Mouse (Mus musculus): ENCODE measurements around the gene Olfr1261.

The Olfr1261 gene

GRCm38 (mm10) chr2:89990921-89991320 is at the start of gene Olfr1261:
Olfr1261 (plus strand) TSS chr2:89991221.
- no peak for DNase-seq (ENCODE audit: low spot score)

- no peak for DNase-seq (ENCODE audit: low spot score)
Observed at GRCm38 (mm10) chr2:89948564-89948963, 42.5 kb upstream of the Olfr1261 start, which contains the start of gene Olfr1259. Olfr1259 (minus strand) TSS chr2:89948664.

GRCm38 (mm10) chr2:89974184-89974583 is 16.8 kb upstream of the Olfr1261 start, which contains the start of gene Olfr1260:
Olfr1260 (plus strand) TSS chr2:89974340.
- no peak for DNase-seq (ENCODE audit: low spot score)

GRCm38 (mm10) chr2:89977709-89978108 is 13.3 kb upstream of the Olfr1261 start:
- DNase-seq (ENCODE audit: low spot score), result no peak

- no peak for DNase-seq (ENCODE audit: low spot score)
Observed at GRCm38 (mm10) chr2:89999845-90000244, 8.8 kb downstream of the Olfr1261 start, which contains the start of gene Olfr1262. Olfr1262 (plus strand) TSS chr2:90000145.

GRCm38 (mm10) chr2:90011831-90012230 is 20.8 kb downstream of the Olfr1261 start, which contains the start of gene Olfr1263:
Olfr1263 (plus strand) TSS chr2:90012131.
- DNase-seq (ENCODE audit: low spot score), result no peak

- no peak for DNase-seq (ENCODE audit: low spot score)
Observed at GRCm38 (mm10) chr2:90025477-90025876, 34.5 kb downstream of the Olfr1261 start, which contains the start of gene Olfr1264. Olfr1264 (minus strand) TSS chr2:90025577.

- no peak for DNase-seq (ENCODE audit: low spot score)
Observed at GRCm38 (mm10) chr2:90035037-90035436, 44.0 kb downstream of the Olfr1261 start, which contains the start of gene Olfr1265. Olfr1265 (plus strand) TSS chr2:90035337.

All from left cerebral cortex, adult 11 months (tissue).